Mouse (Mus musculus) adipose tissue, adult 10 weeks (tissue): ENCODE results near the gene Rbm15b. TPM values are rescaled to one million over a fixed set of nuclear protein-coding genes. Genes with fewer than 3 reads are reported as not detected.

Experiments used
- polyA plus RNA-seq: library from polyadenylated mRNA; stranded (reverse); fragments of 350-450 nt; fragmentation: Illumina TruSeq; extraction: RNeasy Lipid Tissue Mini Kit (QIAGEN cat#74804); gene quantifications from one replicate; pipeline ENCODE4 v1.2.3, GENCODE M21; 2014; ENCODE audit warnings: low read depth, low replicate concordance

Rbm15b gene
- polyA plus RNA-seq: 14.5 TPM

GRCm38 (mm10) chr9:106886828-106887702 is at the start of gene Rbm15b:
Gene Rbm15b, minus strand, starts transcription at chr9:106887428.

GRCm38 (mm10) chr9:106891829-106892551 is 4.8 kb upstream of the Rbm15b start, which contains the start of gene Manf:
Gene Manf, minus strand, starts transcription at chr9:106891979.

Other genes starting within 250 kb of the Rbm15b start
- gene Grm2, start 231.3 kb downstream of the Rbm15b start, polyA plus RNA-seq: not detected
- 68.3 TPM for gene Tex264, start 201.5 kb downstream of the Rbm15b start, polyA plus RNA-seq
- 15.3 TPM for gene Rad54l2, start 98.2 kb downstream of the Rbm15b start, polyA plus RNA-seq
- gene Dcaf1, start 65.6 kb downstream of the Rbm15b start, polyA plus RNA-seq: 20.6 TPM
- gene Manf, start 4.6 kb upstream of the Rbm15b start, polyA plus RNA-seq: 506 TPM